Mouse (Mus musculus): ENCODE data around the gene Nfkbie.

Gene Nfkbie

DNA sequence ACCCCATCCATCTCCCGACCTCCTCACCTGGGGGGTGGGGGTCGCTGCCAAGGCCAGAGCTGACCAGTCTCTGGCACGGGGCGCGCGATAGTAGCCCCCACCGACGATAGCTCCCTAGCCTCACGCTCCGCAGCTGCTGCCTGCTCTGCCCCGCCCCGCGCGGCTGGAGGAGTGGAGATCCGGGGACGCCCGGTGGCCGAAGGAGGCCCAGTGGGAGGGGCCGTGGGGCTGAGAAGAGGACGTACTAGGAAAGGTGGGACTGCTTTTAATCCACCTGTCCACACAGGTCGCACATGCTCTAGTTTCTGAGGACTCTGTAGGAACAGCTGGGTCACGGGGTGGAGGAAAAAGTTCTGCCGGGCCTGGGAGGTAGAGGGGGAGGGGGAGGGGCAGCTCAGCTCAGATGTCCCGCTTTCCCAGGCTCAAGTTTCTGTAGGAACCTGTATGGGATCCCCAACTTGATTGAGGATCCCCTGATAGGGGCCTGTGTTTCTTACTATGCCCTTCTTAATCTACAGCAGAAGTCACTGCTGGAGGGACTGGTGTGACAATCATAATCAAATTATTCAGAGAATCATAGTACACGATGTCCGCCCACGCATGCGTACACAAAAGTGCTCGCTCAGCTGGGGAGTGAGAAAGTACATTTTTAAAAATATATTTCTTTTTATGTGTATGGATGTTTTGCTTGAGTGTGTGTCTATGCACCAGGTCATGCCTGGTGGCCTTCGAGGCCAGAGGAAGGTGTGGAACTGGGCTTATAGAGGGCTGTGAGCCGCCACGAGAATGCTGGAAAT, 44.1 kb downstream of the Nfkbie start, which contains the start of gene Slc29a1:
Slc29a1 (minus strand) TSS at position 161 of the 797 bp plus-strand sequence.
- peak; percentile 48 for DNase-seq

DNA sequence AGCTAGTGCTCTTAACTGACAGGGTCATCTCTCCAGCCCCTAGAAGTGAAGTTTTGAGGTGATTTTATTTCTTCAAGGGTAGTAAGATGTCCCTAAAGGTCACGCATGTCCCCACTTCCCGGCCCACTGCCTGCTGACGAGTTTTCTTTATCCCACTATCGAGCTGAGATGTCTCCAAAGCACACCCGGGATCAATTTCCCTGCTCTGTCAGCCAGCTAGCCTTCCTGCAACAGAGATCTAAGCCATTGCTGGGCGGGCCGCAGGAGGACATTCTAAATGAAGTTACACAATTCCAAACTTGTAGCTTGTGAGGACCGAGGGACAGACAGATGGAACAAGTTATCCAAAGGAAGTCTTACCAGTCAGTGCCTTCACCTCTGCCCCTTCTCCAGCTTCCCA, 44.8 kb downstream of the Nfkbie start:
- DNase-seq: no peak

DNA sequence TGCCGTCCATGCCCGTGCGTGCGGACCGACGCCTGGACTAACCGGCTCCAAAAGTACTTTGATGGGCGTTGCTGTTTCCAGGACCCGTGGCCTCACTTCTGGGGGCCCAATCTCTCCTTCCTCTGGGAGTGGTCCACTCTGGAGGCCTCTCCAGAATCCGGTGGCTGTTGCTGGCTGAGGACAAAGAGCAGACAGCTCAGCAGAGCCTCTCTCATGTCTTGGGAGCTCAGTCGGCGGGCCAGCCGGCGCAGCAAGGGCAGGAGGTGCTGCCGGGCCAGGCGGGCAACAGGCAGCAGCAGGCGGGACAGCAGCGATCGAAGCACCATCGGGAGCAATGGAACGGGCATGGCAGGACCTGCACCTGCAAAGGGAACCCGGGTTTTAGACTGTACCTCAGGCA, 45.8 kb downstream of the Nfkbie start:
- DNase-seq: no peak

DNA sequence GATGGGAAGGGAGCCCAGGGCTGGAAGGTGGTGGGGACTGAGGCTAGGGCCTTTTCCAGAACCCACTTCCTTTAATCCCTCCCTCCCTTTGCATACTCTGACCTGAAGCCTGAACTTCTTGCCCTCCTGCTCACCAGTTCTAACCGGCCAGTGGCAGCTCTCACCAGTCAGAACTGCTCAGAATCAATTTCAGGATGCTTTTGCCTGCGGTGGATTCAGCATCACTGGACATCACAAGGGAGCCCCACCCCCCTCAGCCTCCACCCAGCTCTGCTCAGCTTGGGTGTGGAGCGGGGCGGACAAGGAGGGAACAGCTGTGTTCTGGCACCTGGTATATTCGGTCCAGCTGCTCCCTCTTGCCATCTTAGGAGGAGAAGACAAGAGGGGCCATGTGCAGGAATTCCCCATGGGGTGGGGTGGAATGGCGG, 46.4 kb downstream of the Nfkbie start, which contains the start of gene Mymx:
Mymx (minus strand) TSS at position 226 of the 428 bp plus-strand sequence.
- no peak for DNase-seq

DNA sequence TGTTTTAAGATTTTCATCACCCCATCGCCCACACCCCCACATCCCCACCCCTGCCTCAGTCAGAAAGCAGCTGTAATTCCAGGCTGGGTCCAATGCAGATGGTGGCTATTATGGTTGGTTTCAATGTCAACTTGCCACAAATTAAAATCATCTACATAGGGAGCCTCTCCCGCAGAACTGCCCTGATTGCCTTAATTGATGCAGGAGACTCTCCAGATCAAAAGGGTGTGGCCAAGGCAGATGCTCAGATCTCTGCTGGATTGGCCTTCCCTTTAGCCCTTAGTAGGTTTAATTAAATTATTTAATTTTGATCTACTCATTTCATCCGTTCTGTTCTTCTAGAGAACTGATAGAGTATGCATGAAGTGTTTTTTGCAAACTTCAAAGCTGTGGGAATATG, 47.5 kb downstream of the Nfkbie start:
- no peak for DNase-seq

DNA sequence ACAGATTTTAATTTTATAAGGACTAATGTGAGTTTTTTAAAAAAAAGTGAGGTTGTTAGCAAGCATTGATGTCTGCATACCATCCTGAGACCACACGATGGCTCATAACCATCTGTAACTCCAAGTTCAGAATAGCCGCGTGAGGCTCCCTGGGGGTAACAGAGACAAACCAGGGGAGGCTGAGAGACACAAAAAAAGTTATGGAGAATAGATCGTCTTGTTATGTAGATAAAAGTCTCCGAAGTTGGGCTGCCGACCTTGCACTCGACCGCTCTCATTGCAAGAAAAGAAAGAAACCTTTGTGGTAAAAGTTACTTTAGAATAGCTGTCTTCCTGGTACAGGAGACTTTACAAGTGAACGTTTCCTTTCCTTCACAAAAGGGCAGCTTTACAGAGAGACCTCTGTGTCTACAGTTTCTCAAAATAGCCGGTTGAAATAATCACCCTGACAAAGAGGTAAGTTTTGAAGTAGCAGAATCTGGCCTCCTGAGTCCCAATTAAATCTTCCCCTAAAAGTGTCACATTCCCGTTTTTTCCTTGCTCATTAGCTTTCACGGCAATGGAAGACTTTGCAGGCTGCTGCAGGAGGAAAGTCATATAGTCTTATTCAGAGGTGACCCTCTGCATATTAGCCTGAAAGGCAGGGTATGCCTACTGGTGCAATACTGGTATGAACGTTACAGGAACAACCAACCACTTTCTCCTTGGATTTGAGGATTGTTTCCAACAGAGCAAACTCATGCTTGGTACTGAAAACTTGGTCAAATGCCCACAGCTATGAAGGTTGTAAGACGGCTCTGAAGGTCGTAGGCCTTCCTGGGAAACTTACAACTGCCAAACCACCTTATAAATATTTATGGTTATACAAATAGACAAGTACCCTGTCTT, 51.7 kb downstream of the Nfkbie start:
- no peak for DNase-seq

DNA sequence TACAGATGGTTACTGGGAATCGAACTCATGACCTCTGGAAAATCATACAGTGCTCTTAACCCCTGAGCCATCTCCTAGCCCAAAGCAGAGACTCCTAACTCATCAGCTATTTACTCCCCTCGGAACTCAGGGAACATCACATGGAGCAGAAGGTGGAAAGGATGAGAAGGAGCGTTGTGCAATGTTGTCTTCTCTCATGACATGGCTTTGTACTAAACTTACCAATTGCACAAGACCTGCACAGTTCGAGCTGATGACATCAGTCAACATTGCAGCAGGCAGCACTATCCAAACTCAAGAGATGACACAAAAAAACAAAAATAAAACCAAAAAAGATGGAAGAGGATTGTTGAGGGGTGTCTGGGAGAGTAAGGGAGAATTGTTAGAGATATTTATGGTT, 52.9 kb downstream of the Nfkbie start:
- no peak for DNase-seq

DNA sequence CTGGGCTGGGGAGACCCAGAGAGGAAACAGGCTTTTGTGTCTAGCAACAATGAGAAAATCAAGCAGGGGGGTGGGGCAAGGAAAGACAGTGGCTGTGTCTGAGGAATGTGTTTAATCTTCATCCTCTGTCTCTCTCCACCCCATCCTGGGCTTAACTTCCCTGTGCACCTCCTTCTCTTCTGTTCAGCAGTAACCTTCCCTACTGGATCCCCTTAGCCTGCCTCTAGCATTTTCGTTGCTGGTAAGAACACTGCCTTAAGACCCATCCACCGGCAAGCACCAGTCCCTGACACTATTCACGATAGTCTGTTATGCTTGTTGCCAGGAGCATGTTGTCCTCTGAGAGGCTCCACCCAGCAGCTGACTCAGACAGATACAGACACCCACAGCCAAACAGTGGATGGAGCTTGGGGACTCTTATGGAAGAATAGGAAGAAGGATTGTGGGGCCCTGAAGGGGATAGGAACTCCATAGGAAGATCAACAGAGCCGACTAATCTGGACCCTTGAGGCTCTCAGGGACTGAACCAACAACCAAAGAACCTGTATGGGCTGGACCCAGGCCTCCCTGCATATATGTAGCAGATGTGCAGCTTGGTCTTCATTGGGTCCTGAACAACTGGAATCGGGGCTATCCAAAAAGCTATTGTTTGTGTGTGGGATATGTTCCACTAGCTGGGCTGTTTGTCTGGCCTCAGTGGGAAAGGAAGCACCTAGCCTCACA, 54.8 kb downstream of the Nfkbie start:
- DNase-seq: no peak

DNA sequence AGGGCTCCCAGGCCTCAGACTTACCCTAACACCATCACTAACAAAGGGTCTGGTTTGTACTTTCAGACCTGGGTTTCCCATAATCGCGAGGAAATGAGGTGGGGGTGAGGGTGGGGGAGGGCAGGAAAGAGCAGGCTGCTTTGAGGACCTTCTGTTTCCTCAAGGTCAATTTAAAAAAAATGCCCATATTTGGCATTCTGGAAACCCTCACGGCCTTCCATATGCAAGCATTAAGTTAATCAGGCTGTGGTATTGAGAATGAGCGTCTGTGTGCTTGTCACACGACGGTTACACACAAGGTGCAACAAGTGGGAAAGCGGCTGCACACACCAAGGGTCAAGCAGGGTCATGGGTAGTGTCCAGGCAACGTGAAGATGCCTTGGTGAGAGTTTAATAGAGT, 56.5 kb downstream of the Nfkbie start:
- DNase-seq: no peak
